35 mouse cellular contexts compared by ENCODE assay signal in the genomic region with DNA sequence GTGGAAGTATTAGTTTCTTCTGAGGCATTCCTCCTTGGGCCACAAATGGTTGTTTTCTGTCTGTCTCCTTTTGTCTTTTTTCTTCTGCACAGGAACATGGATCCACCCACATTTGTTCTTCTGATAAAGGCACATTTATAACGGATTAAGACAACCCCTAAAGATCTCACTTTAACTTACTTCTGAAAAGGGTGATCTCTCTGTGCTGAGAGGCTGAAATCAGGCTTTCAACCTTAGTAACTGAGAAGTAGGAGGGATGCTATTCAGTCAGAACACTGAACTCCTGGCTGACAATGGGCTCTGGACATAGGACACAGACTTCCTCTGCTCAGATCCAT.
"Had no signal": no experiment of that assay in that cellular context is flagged by ENCODE, and none has a peak within 500 bp of the region (broad histone marks: within the 10 kb centered on the region; RNA-seq: fewer than 3 reads in every experiment).

No protein-coding gene starts in this region.

- H3K4me3 ChIP-seq: heart, embryonic 12.5 days; heart, embryonic 13.5 days; heart, embryonic 15.5 days; hindbrain, embryonic 10.5 days; hindbrain, embryonic 12.5 days; hindbrain, embryonic 13.5 days; hindbrain, embryonic 15.5 days; intestine, embryonic 15.5 days; kidney, embryonic 15.5 days; layer of hippocampus, adult 2 months; left cerebral cortex, adult 2 months had no signal

- H3K9ac ChIP-seq: heart, embryonic 12.5 days; heart, embryonic 13.5 days; heart, embryonic 15.5 days; hindbrain, embryonic 12.5 days; hindbrain, embryonic 13.5 days; hindbrain, embryonic 14.5 days; hindbrain, embryonic 15.5 days; intestine, embryonic 15.5 days; kidney, embryonic 15.5 days had no signal

- ATAC-seq: hindbrain, embryonic 16.5 days; hindbrain, postnatal 0 days; inflammation-experienced regulatory T-cells, adult 6 months; intestine, embryonic 15.5 days; intestine, embryonic 16.5 days; intestine, postnatal 0 days had no signal

- DNase-seq: heart, postnatal 10 days; heart, postnatal 14 days; heart, postnatal 36 days; heart, postnatal 4 days; kidney, adult 11 months; kidney, adult 18-20 months; kidney, adult 2 months; kidney, adult 8-10 months; kidney, adult 9 months; kidney, postnatal 10 days; kidney, postnatal 14 days; kidney, postnatal 25 days; kidney, postnatal 36 days; kidney, postnatal 4 days; layer of hippocampus, adult 9-11 months; layer of hippocampus, postnatal 36 days had no signal

- H3K9me3 ChIP-seq: heart, embryonic 12.5 days; heart, embryonic 13.5 days; heart, embryonic 15.5 days; hindbrain, embryonic 10.5 days; hindbrain, embryonic 12.5 days; hindbrain, embryonic 13.5 days; hindbrain, embryonic 15.5 days; intestine, embryonic 15.5 days; kidney, embryonic 15.5 days had no signal

- H3K4me2 ChIP-seq: heart, embryonic 11.5 days; heart, embryonic 12.5 days; heart, embryonic 13.5 days; heart, embryonic 15.5 days; hindbrain, embryonic 12.5 days; hindbrain, embryonic 13.5 days; hindbrain, embryonic 14.5 days; hindbrain, embryonic 15.5 days; intestine, embryonic 15.5 days; kidney, embryonic 15.5 days had no signal

- H3K27ac ChIP-seq: heart, embryonic 13.5 days; heart, embryonic 15.5 days; hindbrain, embryonic 10.5 days; hindbrain, embryonic 12.5 days; hindbrain, embryonic 13.5 days; hindbrain, embryonic 14.5 days; hindbrain, embryonic 15.5 days; hindbrain, postnatal 0 days; intestine, embryonic 15.5 days; kidney, embryonic 15.5 days; kidney, postnatal 0 days; layer of hippocampus, adult 2 months; left cerebral cortex, adult 2 months had no signal

- H3K4me1 ChIP-seq: hindbrain, embryonic 13.5 days; hindbrain, embryonic 15.5 days; intestine, embryonic 15.5 days; kidney, embryonic 15.5 days had no signal

- H3K27me3 ChIP-seq: heart, embryonic 12.5 days; heart, embryonic 13.5 days; heart, embryonic 15.5 days; hindbrain, embryonic 12.5 days; hindbrain, embryonic 13.5 days; hindbrain, embryonic 15.5 days; intestine, embryonic 15.5 days; kidney, embryonic 15.5 days had no signal

- H3K36me3 ChIP-seq: heart, embryonic 12.5 days; heart, embryonic 13.5 days; heart, embryonic 15.5 days; hindbrain, embryonic 10.5 days; hindbrain, embryonic 12.5 days; hindbrain, embryonic 13.5 days; hindbrain, embryonic 15.5 days; intestine, embryonic 15.5 days; kidney, embryonic 15.5 days had no signal
